Mouse (Mus musculus): ENCODE measurements around the gene Rab3c. TPM values are rescaled to one million over a fixed set of nuclear protein-coding genes. Genes with fewer than 3 reads are reported as not detected.
A peak's percentile ranks its signal among the peaks of the same experiment; 100 is the strongest.

Gene Rab3c
- polyA plus RNA-seq, 2 experiments: 0.03 to 0.31 TPM

DNA sequence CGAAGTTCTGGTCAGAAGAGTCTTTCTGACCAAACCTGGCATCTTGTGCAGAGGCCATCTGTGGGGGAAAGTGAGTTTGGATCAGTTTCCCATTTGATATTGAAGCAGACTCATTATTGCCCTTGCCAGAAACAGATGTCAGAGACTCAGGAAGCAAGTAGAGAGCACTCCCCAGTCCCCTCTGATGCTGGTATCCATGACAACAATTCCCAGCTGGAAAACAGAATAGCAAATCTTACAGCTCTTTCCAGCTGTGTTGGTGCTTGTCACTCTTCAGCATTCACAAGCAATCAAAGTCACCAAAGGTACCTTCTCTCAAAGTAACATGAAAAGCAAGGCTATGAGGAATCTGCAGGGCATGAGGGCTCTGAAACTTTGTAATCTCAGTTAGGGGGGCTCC lies 20.1 kb downstream of the Rab3c start:
- no peak for TF ChIP-seq POLR2A (IDR thresholded peaks at IDR 0.05; ENCODE audit: borderline replicate concordance, extremely low read depth, insufficient read depth, insufficient read length)
- H3K36me3 ChIP-seq (ENCODE audit: control insufficient read depth, insufficient read depth, low read length): no peaks in the 10 kb centered on the region

DNA sequence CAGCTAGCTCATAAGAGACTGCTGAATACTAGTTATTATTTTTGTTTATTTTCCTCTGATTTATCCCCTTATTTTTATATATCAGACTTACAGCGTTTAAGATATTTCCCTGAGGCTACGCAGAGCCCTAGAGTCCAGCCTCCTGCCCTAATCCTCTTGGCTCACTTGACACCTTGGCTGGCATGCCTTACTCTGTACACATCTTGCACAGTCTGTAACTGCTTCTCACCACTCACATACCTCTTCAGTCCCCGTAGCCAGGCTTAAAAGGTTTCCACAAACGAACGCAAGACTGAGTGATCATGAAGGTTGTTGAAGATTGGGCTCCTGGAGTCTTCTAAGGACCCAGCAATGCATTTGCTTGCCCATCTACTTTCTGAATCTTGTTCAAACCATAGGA lies 29.3 kb downstream of the Rab3c start:
- Histone ChIP-seq H3K4me3 (replicated peaks; ENCODE audit: low read length) (no peak overlapping the region), H3K27ac (replicated peaks; ENCODE audit: low read depth, low read length) (no peak overlapping the region), H3K4me1 (ENCODE audit: control insufficient read depth, insufficient read depth, low read length) (no peaks in the 10 kb centered on the region), H3K27me3 (ENCODE audit: control insufficient read depth, insufficient read depth, low read length) (no peaks in the 10 kb centered on the region), H3K9me3 (ENCODE audit: control insufficient read depth, low read length) (no peaks in the 10 kb centered on the region), H3K36me3 (ENCODE audit: control insufficient read depth, insufficient read depth, low read length) (no peaks in the 10 kb centered on the region), H3K9ac (ENCODE audit: low read depth, low read length, severe bottlenecking) (no peak overlapping the region), H3K4me2 (replicated peaks; ENCODE audit: low read depth, low read length, severe bottlenecking) (no peak overlapping the region)
- 75% methylated on average over 5 of the region's 5 CpGs for WGBS
- DNase-seq (ENCODE audit: low spot score) (no peak), ATAC-seq (ENCODE audit: low FRiP score, low read depth) (no peak)
- TF ChIP-seq POLR2A (IDR thresholded peaks at IDR 0.05; ENCODE audit: borderline replicate concordance, extremely low read depth, insufficient read depth, insufficient read length): no peak

More for the DNA sequence above, 20.1 kb downstream of the Rab3c start:
- H3K27ac ChIP-seq (replicated peaks; ENCODE audit: low read depth, low read length): no peak overlapping the region
- 50% methylated on average over 1 of the region's 1 CpGs for WGBS
- H3K27me3 ChIP-seq (ENCODE audit: control insufficient read depth, insufficient read depth, low read length): no peaks in the 10 kb centered on the region
- H3K4me2 ChIP-seq (replicated peaks; ENCODE audit: low read depth, low read length, severe bottlenecking): no peak overlapping the region
- no peaks in the 10 kb centered on the region for H3K9me3 ChIP-seq (ENCODE audit: control insufficient read depth, low read length)
- ATAC-seq (ENCODE audit: low FRiP score, low read depth): no peak
- H3K9ac ChIP-seq (ENCODE audit: low read depth, low read length, severe bottlenecking): no peak overlapping the region
- H3K4me1 ChIP-seq (ENCODE audit: control insufficient read depth, insufficient read depth, low read length): no peaks in the 10 kb centered on the region
- H3K4me3 ChIP-seq (replicated peaks; ENCODE audit: low read length): no peak overlapping the region
- no peak for DNase-seq (ENCODE audit: low spot score)

GRCm38 (mm10) chr13:110248481-110248880 lies 32.3 kb downstream of the Rab3c start:
- Histone ChIP-seq H3K4me2 (replicated peaks; ENCODE audit: low read depth, low read length, severe bottlenecking) (no peak overlapping the region), H3K9me3 (ENCODE audit: control insufficient read depth, low read length) (no peaks in the 10 kb centered on the region), H3K36me3 (ENCODE audit: control insufficient read depth, insufficient read depth, low read length) (no peaks in the 10 kb centered on the region), H3K4me3 (replicated peaks; ENCODE audit: low read length) (no peak overlapping the region), H3K27ac (replicated peaks; ENCODE audit: low read depth, low read length) (no peak overlapping the region), H3K9ac (ENCODE audit: low read depth, low read length, severe bottlenecking) (no peak overlapping the region), H3K27me3 (ENCODE audit: control insufficient read depth, insufficient read depth, low read length) (no peaks in the 10 kb centered on the region), H3K4me1 (ENCODE audit: control insufficient read depth, insufficient read depth, low read length) (no peaks in the 10 kb centered on the region)
- no peak for ATAC-seq (ENCODE audit: low FRiP score, low read depth)
- DNase-seq (ENCODE audit: low spot score): no peak
- WGBS: 75% methylated on average over 2 of the region's 2 CpGs
- TF ChIP-seq POLR2A (IDR thresholded peaks at IDR 0.05; ENCODE audit: borderline replicate concordance, extremely low read depth, insufficient read depth, insufficient read length): no peak

DNA sequence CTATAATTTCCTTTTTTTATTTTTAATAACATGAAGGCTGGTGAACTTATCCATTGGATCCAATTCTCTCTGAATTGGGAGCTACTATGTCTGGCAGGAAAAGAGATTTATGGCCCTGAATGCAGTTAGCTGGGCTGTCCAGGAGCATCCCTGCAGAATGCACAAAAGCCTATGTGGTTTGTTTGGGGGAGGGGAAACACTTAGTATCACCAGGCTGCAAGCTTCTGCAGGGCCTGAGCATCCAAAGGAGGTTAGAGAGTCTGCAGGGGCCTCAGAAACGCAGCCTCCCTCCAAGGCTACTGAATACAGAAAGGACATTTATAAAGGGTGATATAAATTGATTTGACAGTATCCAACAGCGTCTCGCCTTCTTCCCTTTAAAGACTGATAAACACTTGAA lies 41.8 kb downstream of the Rab3c start:
- H3K9ac ChIP-seq (ENCODE audit: low read depth, low read length, severe bottlenecking): no peak overlapping the region
- no peaks in the 10 kb centered on the region for H3K36me3 ChIP-seq (ENCODE audit: control insufficient read depth, insufficient read depth, low read length)
- 0 out of 2 replicates have a peak, but pooled peaks cover 4% of the 10 kb centered on the region for H3K4me1 ChIP-seq (ENCODE audit: control insufficient read depth, insufficient read depth, low read length)
- no peak overlapping the region for H3K27ac ChIP-seq (replicated peaks; ENCODE audit: low read depth, low read length)
- H3K4me3 ChIP-seq (replicated peaks; ENCODE audit: low read length): no peak overlapping the region
- no peak for ATAC-seq (ENCODE audit: low FRiP score, low read depth)
- H3K4me2 ChIP-seq (replicated peaks; ENCODE audit: low read depth, low read length, severe bottlenecking): no peak overlapping the region
- TF ChIP-seq POLR2A (IDR thresholded peaks at IDR 0.05; ENCODE audit: borderline replicate concordance, extremely low read depth, insufficient read depth, insufficient read length): no peak
- 52% methylated on average over 3 of the region's 3 CpGs for WGBS
- no peaks in the 10 kb centered on the region for H3K27me3 ChIP-seq (ENCODE audit: control insufficient read depth, insufficient read depth, low read length)
- H3K9me3 ChIP-seq (ENCODE audit: control insufficient read depth, low read length): no peaks in the 10 kb centered on the region
- DNase-seq (ENCODE audit: low spot score): no peak

- no peak overlapping the region for H3K4me2 ChIP-seq (replicated peaks; ENCODE audit: low read depth, low read length, severe bottlenecking)
- H3K9ac ChIP-seq (ENCODE audit: low read depth, low read length, severe bottlenecking): no peak overlapping the region
- 0 out of 2 replicates have a peak, but pooled peaks cover 4% of the 10 kb centered on the region for H3K4me1 ChIP-seq (ENCODE audit: control insufficient read depth, insufficient read depth, low read length)
- no peak for ATAC-seq (ENCODE audit: low FRiP score, low read depth)
- no peaks in the 10 kb centered on the region for H3K9me3 ChIP-seq (ENCODE audit: control insufficient read depth, low read length)
- no peaks in the 10 kb centered on the region for H3K27me3 ChIP-seq (ENCODE audit: control insufficient read depth, insufficient read depth, low read length)
- no peak overlapping the region for H3K4me3 ChIP-seq (replicated peaks; ENCODE audit: low read length)
- peak; percentile 11 for DNase-seq (ENCODE audit: low spot score)
- TF ChIP-seq POLR2A (IDR thresholded peaks at IDR 0.05; ENCODE audit: borderline replicate concordance, extremely low read depth, insufficient read depth, insufficient read length): no peak
- H3K27ac ChIP-seq (replicated peaks; ENCODE audit: low read depth, low read length): no peak overlapping the region
- 28% methylated on average over 10 of the region's 10 CpGs for WGBS
- H3K36me3 ChIP-seq (ENCODE audit: control insufficient read depth, insufficient read depth, low read length): no peaks in the 10 kb centered on the region
Observed at GRCm38 (mm10) chr13:110237209-110237935, 43.4 kb downstream of the Rab3c start.

Data from limb, embryonic 14.5 days (tissue).